Mouse (Mus musculus) E14TG2a.4 (cell line): ENCODE measurements around the gene Fbxo7.

ENCODE experiments used
- H3K27me3 ChIP-seq: 2 replicates; pipeline ENCODE4 v1.6.1; 2014; ENCODE audit warnings: low read length, control low read depth; ENCODE audit not compliant: insufficient read depth
- H3K36me3 ChIP-seq: 2 replicates; pipeline ENCODE4 v1.6.1; 2014; ENCODE audit warnings: low read length, control low read depth; ENCODE audit not compliant: insufficient read depth
- H3K4me1 ChIP-seq: replicated peaks from 2 replicates; pipeline ENCODE4 v1.6.1; 2014; ENCODE audit warnings: low read depth, low read length, control low read depth
- H3K4me3 ChIP-seq: replicated peaks from 2 replicates; pipeline ENCODE4 v1.5.1; 2014; ENCODE audit warnings: mild to moderate bottlenecking, low read length
- H3K9me3 ChIP-seq: 2 replicates; pipeline ENCODE4 v1.6.1; 2014; ENCODE audit warnings: low read length, control low read depth
- CTCF ChIP-seq: conservative IDR thresholded peaks from 2 replicates; pipeline ENCODE4 v1.5.1; 2014; ENCODE audit warnings: low read length
- NANOG ChIP-seq: IDR thresholded peaks from 2 replicates; pipeline ENCODE4 v1.6.1; 2014; ENCODE audit warnings: borderline replicate concordance, low read length, mixed read lengths
- POU5F1 ChIP-seq: IDR thresholded peaks from 2 replicates; pipeline ENCODE4 v1.6.1; 2014; ENCODE audit warnings: low read length, borderline replicate concordance

Gene Fbxo7

GRCm38 (mm10) chr10:86047786-86048185 lies 26.0 kb downstream of the Fbxo7 start:
- Histone ChIP-seq H3K36me3 (peaks cover 92% of the 10 kb centered on the region), H3K27me3 (no peaks in the 10 kb centered on the region), H3K9me3 (no peaks in the 10 kb centered on the region), H3K4me1 (no peaks in the 10 kb centered on the region), H3K4me3 (no peak overlapping the region)
- TF ChIP-seq CTCF (no peak), POU5F1 (no peak), NANOG (no peak)

DNA sequence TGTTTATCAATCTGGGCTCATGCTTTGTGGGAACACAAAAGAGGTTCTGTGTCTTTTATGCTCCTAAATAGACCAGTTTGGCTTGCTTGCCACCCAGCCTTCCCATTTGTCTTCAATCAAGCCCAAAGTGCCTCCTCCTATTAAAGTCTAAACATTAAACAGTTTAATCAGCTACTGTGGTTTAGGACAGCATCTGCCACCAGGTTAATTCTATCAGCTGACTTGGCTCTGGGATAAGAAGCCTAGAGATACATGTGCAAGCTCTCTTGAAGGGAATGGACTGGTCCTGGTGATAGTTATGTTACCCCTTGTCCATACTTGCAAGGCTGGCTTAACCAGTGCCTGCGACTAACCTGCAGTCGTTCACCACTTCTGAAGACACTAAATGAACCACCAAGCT lies 28.8 kb downstream of the Fbxo7 start:
- Histone ChIP-seq H3K27me3 (no peaks in the 10 kb centered on the region), H3K9me3 (no peaks in the 10 kb centered on the region), H3K4me3 (no peak overlapping the region), H3K4me1 (peaks cover 9% of the 10 kb centered on the region), H3K36me3 (peaks cover 86% of the 10 kb centered on the region)
- TF ChIP-seq POU5F1: no peak
- no peak for TF ChIP-seq CTCF
- TF ChIP-seq NANOG: no peak

DNA sequence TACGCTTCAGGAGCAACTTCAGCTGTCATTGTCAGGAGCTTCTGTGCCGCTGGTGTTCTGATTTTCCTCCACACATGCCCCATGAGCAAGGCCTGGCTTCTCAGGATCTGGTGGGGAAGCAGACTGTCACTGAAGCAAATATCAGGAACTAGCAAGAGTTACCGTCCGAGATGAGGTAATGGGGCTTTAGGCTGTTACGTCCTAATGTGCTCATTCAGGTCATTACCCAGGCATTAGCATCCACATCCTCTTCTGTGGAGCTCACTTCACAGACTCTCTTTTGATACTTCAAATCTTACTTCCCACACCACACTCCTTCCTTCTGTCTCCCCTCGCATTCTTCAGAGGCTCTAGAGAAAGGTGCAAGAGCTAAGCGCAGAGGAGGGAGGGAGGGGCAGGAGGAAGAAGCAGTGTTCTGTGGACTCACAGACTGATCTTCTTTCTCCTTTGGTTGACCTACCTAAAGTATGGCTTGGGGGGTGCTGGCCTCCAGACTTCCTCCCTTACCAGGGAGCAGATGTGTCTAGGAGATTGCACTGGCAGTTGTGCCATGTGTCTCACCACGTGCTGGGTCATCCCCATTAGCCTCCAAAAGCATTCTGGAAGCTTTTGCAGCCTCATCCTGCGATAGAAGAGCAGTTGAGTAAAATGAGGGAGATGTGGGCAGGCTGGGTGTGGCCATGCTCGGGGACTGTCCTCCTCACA lies 31.2 kb downstream of the Fbxo7 start:
- no peak for TF ChIP-seq CTCF
- no peak for TF ChIP-seq NANOG
- no peak for TF ChIP-seq POU5F1
- peaks cover 63% of the 10 kb centered on the region for H3K36me3 ChIP-seq
- H3K9me3 ChIP-seq: no peaks in the 10 kb centered on the region
- H3K4me1 ChIP-seq: peaks cover 15% of the 10 kb centered on the region
- no peak overlapping the region for H3K4me3 ChIP-seq
- H3K27me3 ChIP-seq: no peaks in the 10 kb centered on the region

- Histone ChIP-seq H3K9me3 (peaks cover 1% of the 10 kb centered on the region), H3K36me3 (peaks cover 32% of the 10 kb centered on the region), H3K4me3 (no peak overlapping the region), H3K4me1 (peaks cover 20% of the 10 kb centered on the region), H3K27me3 (no peaks in the 10 kb centered on the region)
- TF ChIP-seq POU5F1 (no peak), CTCF (peak; percentile 41)
Observed at GRCm38 (mm10) chr10:86056297-86056903, 34.6 kb downstream of the Fbxo7 start.

- no peak overlapping the region for H3K4me3 ChIP-seq
- H3K9me3 ChIP-seq: peaks cover 7% of the 10 kb centered on the region
- H3K4me1 ChIP-seq: peaks cover 20% of the 10 kb centered on the region
- peaks cover 23% of the 10 kb centered on the region for H3K36me3 ChIP-seq
- TF ChIP-seq CTCF: no peak
- no peak for TF ChIP-seq NANOG
- no peak for TF ChIP-seq POU5F1
- no peaks in the 10 kb centered on the region for H3K27me3 ChIP-seq
Observed at GRCm38 (mm10) chr10:86057286-86057685, 35.5 kb downstream of the Fbxo7 start.

DNA sequence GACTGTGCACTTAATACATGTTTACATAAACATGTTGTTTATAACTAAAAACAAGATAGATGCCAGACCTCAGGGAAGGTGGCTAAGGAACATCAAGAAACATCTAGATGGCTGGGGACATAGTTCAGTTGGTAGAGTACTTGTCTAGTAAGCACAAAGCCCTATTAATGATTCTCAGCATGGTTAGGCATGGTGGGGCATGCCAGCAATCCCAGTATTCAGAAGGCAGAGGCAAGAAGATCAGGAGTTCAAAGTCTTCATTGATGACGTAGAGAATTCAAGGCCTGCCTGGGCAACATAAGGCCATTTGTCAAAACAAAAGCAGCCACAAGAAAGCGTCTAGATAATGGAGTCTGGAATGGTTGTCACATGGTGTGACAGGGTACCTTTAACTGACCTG lies 35.9 kb downstream of the Fbxo7 start:
- TF ChIP-seq CTCF: no peak
- no peak for TF ChIP-seq NANOG
- no peak for TF ChIP-seq POU5F1
- Histone ChIP-seq H3K36me3 (peaks cover 21% of the 10 kb centered on the region), H3K9me3 (peaks cover 7% of the 10 kb centered on the region), H3K27me3 (no peaks in the 10 kb centered on the region), H3K4me3 (no peak overlapping the region), H3K4me1 (peaks cover 20% of the 10 kb centered on the region)

GRCm38 (mm10) chr10:86060267-86060666 lies 38.5 kb downstream of the Fbxo7 start:
- peaks cover 7% of the 10 kb centered on the region for H3K9me3 ChIP-seq
- H3K27me3 ChIP-seq: no peaks in the 10 kb centered on the region
- TF ChIP-seq POU5F1 (no peak), CTCF (no peak), NANOG (no peak)
- 0 out of 2 replicates have a peak, but pooled peaks cover 11% of the 10 kb centered on the region for H3K4me1 ChIP-seq
- H3K36me3 ChIP-seq: no peaks in the 10 kb centered on the region
- no peak overlapping the region for H3K4me3 ChIP-seq

- H3K4me3 ChIP-seq: no peak overlapping the region
- TF ChIP-seq NANOG (no peak), CTCF (no peak), POU5F1 (no peak)
- peaks cover 7% of the 10 kb centered on the region for H3K9me3 ChIP-seq
- no peaks in the 10 kb centered on the region for H3K36me3 ChIP-seq
- H3K4me1 ChIP-seq: 0 out of 2 replicates have a peak, but pooled peaks cover 10% of the 10 kb centered on the region
- no peaks in the 10 kb centered on the region for H3K27me3 ChIP-seq
Observed at GRCm38 (mm10) chr10:86062261-86063017, 40.7 kb downstream of the Fbxo7 start.

GRCm38 (mm10) chr10:86063018-86063384 lies 41.2 kb downstream of the Fbxo7 start:
- H3K27me3 ChIP-seq: no peaks in the 10 kb centered on the region
- TF ChIP-seq CTCF (no peak), POU5F1 (no peak), NANOG (no peak)
- no peaks in the 10 kb centered on the region for H3K36me3 ChIP-seq
- no peak overlapping the region for H3K4me3 ChIP-seq
- H3K9me3 ChIP-seq: peaks cover 7% of the 10 kb centered on the region
- 0 out of 2 replicates have a peak, but pooled peaks cover 10% of the 10 kb centered on the region for H3K4me1 ChIP-seq
